Mouse (Mus musculus) olfactory bulb, adult 2 months (tissue): ENCODE data around the gene Pgm5.

Experiments
- CTCF ChIP-seq: fragments of 200-500 bp; IDR thresholded peaks from 2 replicates; pipeline ENCODE4 v1.5.1; 2012; ENCODE audit warnings: low read depth, mild to moderate bottlenecking, low read length, moderate library complexity; ENCODE audit not compliant: insufficient read depth
- POLR2A ChIP-seq: fragments of 200-500 bp; IDR thresholded peaks from 2 replicates; pipeline ENCODE4 v1.6.1; 2012; ENCODE audit warnings: mild to moderate bottlenecking, low read depth, low read length, moderate library complexity; ENCODE audit not compliant: insufficient read depth

DNA sequence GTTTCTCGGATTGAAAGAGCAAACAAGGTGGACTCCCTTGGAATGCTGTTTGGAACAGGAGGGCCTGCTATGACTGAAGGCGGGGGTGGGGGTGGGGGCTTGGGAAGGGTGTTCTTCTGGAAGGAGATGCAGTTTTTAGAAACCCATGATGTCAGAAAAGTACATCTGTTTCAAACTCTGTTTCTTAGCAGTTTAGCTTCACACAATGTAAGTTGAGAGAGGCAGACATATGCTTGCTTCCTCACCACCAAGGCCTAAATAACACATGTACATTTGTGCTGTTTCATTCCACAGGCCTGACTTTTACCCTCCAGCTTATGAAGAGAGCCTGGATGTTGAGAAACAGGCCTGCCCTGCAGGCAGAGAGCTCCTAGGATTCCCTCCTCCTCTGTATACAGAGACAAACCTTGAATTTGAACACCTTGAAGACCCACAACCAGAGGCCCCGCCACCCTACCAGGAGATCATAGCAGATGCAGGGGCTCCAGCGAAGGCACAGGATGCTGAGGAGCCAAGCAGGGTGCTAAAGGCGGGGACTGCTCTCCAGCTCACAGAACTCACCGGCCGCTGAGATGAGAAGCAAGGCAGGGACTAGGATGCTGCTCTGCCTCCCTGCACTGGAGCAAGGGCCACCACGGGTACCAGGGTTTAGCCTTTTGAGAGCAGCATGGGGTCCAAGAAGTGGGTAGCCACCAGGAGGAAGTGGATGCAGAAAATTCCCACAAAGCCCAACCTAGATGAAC lies 184.2 kb downstream of the Pgm5 start:
- TF ChIP-seq POLR2A (no peak), CTCF (no peak)
